Mouse (Mus musculus) kidney, embryonic 14.5 days (tissue): ENCODE data around the gene Fbxo24. TPM values are rescaled to one million over a fixed set of nuclear protein-coding genes. Genes with fewer than 3 reads are reported as not detected.
A peak's percentile ranks its signal among the peaks of the same experiment; 100 is the strongest.

Experiments
- ATAC-seq: fragments of 200-750 bp; cut with Nextera tagmentation; 2 replicates; pipeline ENCODE4 v1.8.0; 2017; ENCODE audit warnings: moderate number of reproducible peaks, mild to moderate bottlenecking, moderate TSS enrichment, moderate library complexity; ENCODE audit not compliant: low FRiP score, low TSS enrichment
- H3K27ac ChIP-seq: fragments of 300-500 bp; sonication (generic); 2 replicates; pipeline ENCODE4 v1.5.1; 2014; ENCODE audit warnings: low read depth, mild to moderate bottlenecking, low read length, moderate library complexity, mixed read lengths
- H3K27me3 ChIP-seq: fragments of 300-500 bp; sonication (generic); 2 replicates; pipeline ENCODE4 v1.6.1; 2014; ENCODE audit warnings: mild to moderate bottlenecking, low read length; ENCODE audit not compliant: control insufficient read depth, insufficient read depth
- H3K36me3 ChIP-seq: fragments of 300-500 bp; sonication (generic); 2 replicates; pipeline ENCODE4 v1.6.1; 2014; ENCODE audit warnings: low read length, mixed read lengths; ENCODE audit not compliant: control insufficient read depth, insufficient read depth
- H3K4me1 ChIP-seq: fragments of 300-500 bp; sonication (generic); 2 replicates; pipeline ENCODE4 v1.6.1; 2014; ENCODE audit warnings: low read length, mixed read lengths; ENCODE audit not compliant: control insufficient read depth, insufficient read depth
- H3K4me2 ChIP-seq: fragments of 300-500 bp; sonication (generic); replicated peaks from 2 replicates; pipeline ENCODE4 v1.6.1; 2014; ENCODE audit warnings: low read depth, mild to moderate bottlenecking, low read length
- H3K4me3 ChIP-seq: fragments of 300-500 bp; sonication (generic); 2 replicates; pipeline ENCODE4 v1.5.1; 2014; ENCODE audit warnings: mild to moderate bottlenecking, low read length
- H3K9ac ChIP-seq: fragments of 300-500 bp; sonication (generic); 2 replicates; pipeline ENCODE4 v1.6.1; 2014; ENCODE audit warnings: low read depth, mild to moderate bottlenecking, low read length, moderate library complexity
- H3K9me3 ChIP-seq: fragments of 300-500 bp; sonication (generic); 2 replicates; pipeline ENCODE4 v1.6.1; 2016; ENCODE audit warnings: low read length; ENCODE audit not compliant: control insufficient read depth
- WGBS: fragments of 180-500 bp; shearing (Covaris S2); extraction: QIAGEN DNeasy Blood & Tissue Kit; methylation state at CpG from one replicate; pipeline ENCODE4 v1.1.7; 2014; 5-methylcytosine and 5-hydroxymethylcytosine counted together
- polyA plus RNA-seq: library from polyadenylated mRNA; unstranded; fragments of >200 nt; fragmentation: Nextera tagmentation; extraction: Ambion mirVana; gene quantifications from 2 replicates; pipeline ENCODE4 v1.2.1, GENCODE M21; 2014

Gene Fbxo24
- polyA plus RNA-seq = not detected in 2 replicates

DNA sequence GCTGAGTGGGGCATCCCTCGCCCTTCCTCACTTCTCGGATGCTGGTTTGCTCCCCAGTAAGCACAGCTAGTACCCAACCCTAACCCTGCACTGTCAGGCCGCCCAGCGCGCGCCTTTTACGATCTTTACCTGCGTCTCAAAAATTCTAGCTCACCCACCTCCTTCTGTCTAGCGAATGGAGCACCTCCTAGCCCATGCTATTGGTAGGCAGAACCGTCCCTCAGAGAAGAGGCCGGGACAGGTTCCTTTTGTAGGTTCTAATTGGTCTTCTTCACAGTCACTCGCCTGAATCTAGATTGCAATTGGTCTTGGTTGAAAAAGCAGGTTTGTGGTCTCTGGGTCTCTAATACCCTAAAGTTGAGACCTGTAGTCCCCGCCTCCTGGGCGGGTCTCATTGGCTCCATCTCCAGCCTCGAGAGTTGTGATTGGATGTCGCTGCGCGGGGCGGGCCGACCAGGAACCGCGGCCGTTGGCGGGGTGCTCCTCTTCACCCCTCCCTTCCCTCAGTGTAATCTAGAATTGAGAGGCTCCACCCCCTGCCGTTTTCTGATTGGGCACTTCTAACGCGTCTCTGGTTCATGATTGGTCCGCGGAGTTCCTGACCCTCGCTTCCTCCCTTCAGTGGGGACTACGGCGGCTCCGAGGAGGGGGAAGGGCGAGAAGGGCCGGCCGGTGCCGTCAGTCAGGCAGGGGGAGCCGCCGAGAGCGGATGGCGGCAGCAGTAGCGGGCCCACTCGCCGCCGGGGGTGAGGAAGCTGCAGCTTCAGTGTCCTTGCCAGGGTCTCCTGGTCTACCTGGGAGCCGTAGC lies at the start of gene Fbxo24, which contains the start of the genes Lrch4 and Gm20605:
Gene Fbxo24 (minus strand): TSS at position 505 of the 808 bp plus-strand sequence.
Gene Lrch4 (plus strand): TSS at position 624 of the 808 bp plus-strand sequence.
Gene Gm20605 (plus strand): TSS at position 678 of the 808 bp plus-strand sequence.
- H3K27ac ChIP-seq = peak within 1 kb of the TSS; percentile 93
- peak; percentile 97 for ATAC-seq
- H3K4me2 ChIP-seq = peak within 1 kb of the TSS; percentile 68
- H3K27me3 ChIP-seq = no peaks in the 10 kb centered on the region
- H3K9me3 ChIP-seq = no peaks in the 10 kb centered on the region
- H3K36me3 ChIP-seq = peaks cover 8% of the 10 kb centered on the region
- peak within 1 kb of the TSS; percentile 69 for H3K4me3 ChIP-seq
- under 1% methylated on average over 42 of the region's 46 CpGs for WGBS
- peak within 1 kb of the TSS; percentile 75 for H3K9ac ChIP-seq
- peaks cover 38% of the 10 kb centered on the region for H3K4me1 ChIP-seq

DNA sequence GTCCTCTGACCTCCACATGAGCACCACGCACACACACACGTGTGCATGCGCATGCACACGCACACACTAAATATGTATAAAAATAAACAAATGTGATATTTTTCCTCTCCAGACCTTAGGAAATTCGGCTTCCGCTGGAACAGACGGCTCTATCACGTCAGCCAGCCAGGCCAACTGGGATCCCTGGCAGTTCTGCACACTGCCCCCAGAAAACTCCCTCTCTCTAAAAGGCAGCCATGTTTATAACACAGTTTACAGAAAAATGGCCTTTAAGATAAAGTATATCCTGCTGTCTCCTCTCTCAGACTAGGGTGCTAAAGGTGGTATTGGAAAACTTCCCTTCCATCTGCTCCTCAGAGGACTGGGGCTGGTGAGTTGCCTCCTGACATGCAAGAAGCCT lies 49.1 kb upstream of the Fbxo24 start:
- H3K4me1 ChIP-seq = peaks cover 6% of the 10 kb centered on the region
- no peak overlapping the region for H3K4me2 ChIP-seq
- no peaks in the 10 kb centered on the region for H3K27me3 ChIP-seq
- no peak overlapping the region for H3K27ac ChIP-seq
- no peak overlapping the region for H3K4me3 ChIP-seq
- H3K9me3 ChIP-seq = no peaks in the 10 kb centered on the region
- WGBS = 96% methylated on average over 8 of the region's 8 CpGs
- H3K36me3 ChIP-seq = peaks cover 2% of the 10 kb centered on the region; the same call in 1 of the 2 replicates
- no peak overlapping the region for H3K9ac ChIP-seq
- no peak for ATAC-seq

DNA sequence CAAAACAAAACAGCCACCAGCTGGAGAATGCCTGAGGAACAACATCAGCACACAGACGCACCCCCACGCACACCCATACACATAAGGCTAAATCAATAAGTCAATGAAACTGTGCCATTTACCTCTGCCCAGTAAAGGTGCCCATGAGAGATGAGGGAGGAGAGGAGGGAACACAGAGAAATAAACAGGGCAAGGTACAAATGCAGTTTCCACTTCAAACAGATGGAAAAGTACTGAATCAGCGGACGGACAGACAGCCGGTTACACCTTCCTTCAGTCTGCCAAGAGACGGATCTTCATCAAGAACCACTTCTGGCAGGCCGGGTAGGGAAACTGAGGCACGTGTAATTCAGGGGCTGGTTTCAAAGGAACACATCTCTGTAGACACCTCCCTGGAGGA lies 46.0 kb upstream of the Fbxo24 start:
- 93% methylated on average over 8 of the region's 8 CpGs for WGBS
- H3K27ac ChIP-seq = no peak overlapping the region
- H3K4me1 ChIP-seq = peaks cover 12% of the 10 kb centered on the region
- H3K9ac ChIP-seq = no peak overlapping the region
- H3K4me2 ChIP-seq = no peak overlapping the region
- no peaks in the 10 kb centered on the region for H3K9me3 ChIP-seq
- no peak for ATAC-seq
- H3K27me3 ChIP-seq = no peaks in the 10 kb centered on the region
- peaks cover 2% of the 10 kb centered on the region; the same call in 1 of the 2 replicates for H3K36me3 ChIP-seq
- H3K4me3 ChIP-seq = no peak overlapping the region

DNA sequence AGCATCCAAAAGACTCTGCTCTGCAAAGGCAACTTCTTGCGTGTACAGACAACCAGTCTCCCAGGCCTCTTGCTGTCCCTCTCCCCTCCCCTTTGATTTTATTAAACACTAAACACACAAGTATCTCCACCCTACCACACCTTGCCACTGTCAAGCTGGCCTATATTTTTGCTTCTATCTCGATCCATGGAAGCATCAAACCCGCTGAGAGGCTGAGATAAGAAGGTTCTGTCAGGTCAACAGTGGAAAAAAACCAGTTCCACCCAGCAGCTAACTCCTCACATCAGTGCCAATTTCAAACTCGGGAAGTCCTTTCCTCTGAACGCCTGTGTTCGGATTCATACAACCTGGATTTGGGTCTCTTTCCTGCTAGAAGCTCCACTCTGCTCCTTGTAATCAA lies 44.2 kb upstream of the Fbxo24 start:
- Histone ChIP-seq H3K36me3 (peaks cover 2% of the 10 kb centered on the region; the same call in 1 of the 2 replicates), H3K27me3 (no peaks in the 10 kb centered on the region), H3K4me1 (peaks cover 20% of the 10 kb centered on the region), H3K4me2 (no peak overlapping the region), H3K4me3 (no peak overlapping the region), H3K27ac (no peak overlapping the region), H3K9ac (no peak overlapping the region), H3K9me3 (no peaks in the 10 kb centered on the region)
- no peak for ATAC-seq
- 88% methylated on average over 6 of the region's 6 CpGs for WGBS

DNA sequence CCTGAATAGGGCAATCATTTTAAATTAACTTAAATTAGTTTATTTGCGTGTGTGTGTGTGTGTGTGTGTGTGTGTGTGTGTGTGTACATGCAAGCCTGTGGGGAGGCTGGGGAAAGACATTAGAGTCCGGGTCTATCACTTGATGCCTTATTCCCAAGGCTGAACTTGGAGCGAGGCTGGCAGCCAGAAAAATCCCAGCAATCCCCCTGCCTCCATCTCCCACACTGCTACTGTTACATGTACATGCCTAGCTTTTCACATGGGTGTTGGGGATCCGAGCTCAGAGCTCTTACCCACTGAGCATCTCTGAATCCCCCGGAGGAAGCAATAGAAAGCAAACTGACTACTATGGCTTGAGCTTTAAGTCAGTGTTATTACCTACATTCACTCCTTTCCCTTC lies 43.6 kb upstream of the Fbxo24 start:
- Histone ChIP-seq H3K4me1 (peaks cover 20% of the 10 kb centered on the region), H3K4me2 (no peak overlapping the region), H3K9me3 (no peaks in the 10 kb centered on the region), H3K9ac (no peak overlapping the region), H3K4me3 (no peak overlapping the region), H3K27me3 (no peaks in the 10 kb centered on the region), H3K36me3 (peaks cover 5% of the 10 kb centered on the region), H3K27ac (0 out of 2 replicates have a peak overlapping the region, but pooled peaks have one; percentile 69)
- 77% methylated on average over 5 of the region's 5 CpGs for WGBS
- ATAC-seq = no peak

DNA sequence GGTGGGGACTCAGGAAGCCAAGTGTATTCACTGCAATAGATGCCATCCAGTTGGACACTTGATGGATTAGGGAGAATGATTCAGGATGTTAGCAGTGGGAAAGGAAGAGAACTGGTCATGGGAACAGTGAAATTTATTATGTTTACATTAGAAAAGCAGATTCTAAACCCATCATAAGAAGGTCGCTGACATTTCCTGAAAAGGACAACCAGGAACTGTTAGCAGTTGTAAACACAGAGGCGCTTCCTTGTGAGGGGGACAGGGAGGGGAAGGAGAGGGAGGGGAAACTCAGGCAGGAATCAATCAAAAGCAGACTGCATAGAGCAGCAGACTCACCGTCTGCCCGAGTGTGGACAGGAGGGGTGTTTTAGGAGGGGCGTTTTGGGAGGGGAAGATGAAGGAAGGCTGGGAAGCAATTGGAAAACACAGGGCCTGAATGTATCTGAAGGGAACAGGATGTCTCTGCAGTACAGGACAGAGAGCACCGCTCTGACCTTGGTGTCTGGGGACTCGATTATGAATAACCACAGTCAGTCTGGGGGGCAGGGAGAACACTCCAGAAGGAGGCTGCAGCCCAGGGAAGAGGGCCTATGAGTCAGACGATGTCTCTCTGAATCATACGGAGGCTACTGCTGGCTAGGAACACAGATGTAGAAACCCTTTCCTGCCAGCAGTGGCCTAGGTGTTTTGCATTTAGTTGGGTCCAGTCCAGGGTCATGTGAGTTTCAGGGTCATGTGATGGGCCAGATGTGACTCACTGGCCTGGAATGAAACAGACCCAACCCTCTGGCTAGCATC lies 42.8 kb upstream of the Fbxo24 start:
- Histone ChIP-seq H3K36me3 (peaks cover 12% of the 10 kb centered on the region), H3K27me3 (no peaks in the 10 kb centered on the region), H3K9me3 (no peaks in the 10 kb centered on the region), H3K4me2 (no peak overlapping the region), H3K9ac (no peak overlapping the region), H3K4me1 (peaks cover 20% of the 10 kb centered on the region), H3K27ac (peak overlapping the region; percentile 69; the same call in 1 of the 2 replicates), H3K4me3 (no peak overlapping the region)
- peak; percentile 63 for ATAC-seq
- WGBS = 14% methylated on average over 9 of the region's 9 CpGs

DNA sequence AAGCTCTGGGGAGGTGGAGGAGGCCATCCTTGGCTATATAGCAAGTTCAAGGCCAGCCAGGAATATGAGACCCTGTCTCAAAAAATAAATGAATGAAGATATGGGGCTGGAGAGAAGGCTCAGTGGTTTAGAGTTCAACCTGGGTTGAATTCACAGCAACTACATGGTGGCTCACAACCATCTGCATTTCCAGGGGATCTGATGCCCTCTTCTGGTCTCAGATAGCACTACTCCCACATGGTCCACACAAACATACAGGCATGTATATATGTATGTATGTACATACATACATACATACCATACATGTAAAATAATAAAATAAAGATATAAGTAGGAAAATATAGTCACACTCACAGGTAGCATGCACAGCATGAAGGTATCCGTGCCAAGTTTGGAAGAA lies 41.4 kb upstream of the Fbxo24 start:
- Histone ChIP-seq H3K4me1 (peaks cover 20% of the 10 kb centered on the region), H3K27me3 (no peaks in the 10 kb centered on the region), H3K27ac (0 out of 2 replicates have a peak overlapping the region, but pooled peaks have one; percentile 62), H3K9me3 (no peaks in the 10 kb centered on the region), H3K36me3 (peaks cover 19% of the 10 kb centered on the region), H3K9ac (no peak overlapping the region), H3K4me3 (no peak overlapping the region), H3K4me2 (no peak overlapping the region)
- no peak for ATAC-seq
- WGBS = 79% methylated on average over 1 of the region's 1 CpGs

DNA sequence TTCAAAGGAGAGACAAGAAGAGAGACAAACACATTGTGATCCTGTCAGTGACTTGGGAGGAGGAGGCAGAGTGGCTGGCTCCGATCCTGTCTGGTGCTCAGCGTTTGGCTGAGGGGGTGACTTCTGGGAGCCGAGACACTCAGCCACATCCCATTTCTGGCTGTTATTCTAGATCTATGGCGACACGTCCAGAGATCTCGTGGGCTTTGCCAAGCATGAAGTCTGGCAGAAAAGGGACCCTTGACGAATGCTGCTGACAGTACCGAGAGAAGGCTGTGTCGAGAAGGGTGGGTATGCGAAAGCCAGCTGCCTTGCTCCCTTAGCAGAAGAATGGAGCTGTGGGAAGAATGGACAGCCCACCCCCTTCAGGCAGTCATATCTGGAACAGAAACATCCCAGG lies 40.2 kb upstream of the Fbxo24 start:
- Histone ChIP-seq H3K9ac (no peak overlapping the region), H3K4me3 (no peak overlapping the region), H3K27ac (no peak overlapping the region), H3K4me2 (no peak overlapping the region), H3K9me3 (no peaks in the 10 kb centered on the region), H3K4me1 (peaks cover 20% of the 10 kb centered on the region), H3K27me3 (no peaks in the 10 kb centered on the region), H3K36me3 (peaks cover 24% of the 10 kb centered on the region)
- WGBS = 58% methylated on average over 10 of the region's 10 CpGs
- no peak for ATAC-seq
